Mouse (Mus musculus) CH12F3 (cell line): ENCODE results near the gene Slc7a9.

ENCODE experiments used
- in situ Hi-C: fragments of 300-500 bp; cut with MboI; formaldehyde crosslinking; loops from 2 replicates; pipeline ENCODE4 v1.14.3; 2020; ENCODE audit warnings: low sequenced_read_pairs

The Slc7a9 gene

GRCm38 (mm10) chr7:35447996-35448846, at the start of gene Slc7a9:
Slc7a9 (plus strand) TSS chr7:35448796.
- in situ Hi-C loops = no loop called here

- in situ Hi-C loops = no loop called here
Observed at GRCm38 (mm10) chr7:35401169-35401568, 47.4 kb upstream of the Slc7a9 start.

DNA sequence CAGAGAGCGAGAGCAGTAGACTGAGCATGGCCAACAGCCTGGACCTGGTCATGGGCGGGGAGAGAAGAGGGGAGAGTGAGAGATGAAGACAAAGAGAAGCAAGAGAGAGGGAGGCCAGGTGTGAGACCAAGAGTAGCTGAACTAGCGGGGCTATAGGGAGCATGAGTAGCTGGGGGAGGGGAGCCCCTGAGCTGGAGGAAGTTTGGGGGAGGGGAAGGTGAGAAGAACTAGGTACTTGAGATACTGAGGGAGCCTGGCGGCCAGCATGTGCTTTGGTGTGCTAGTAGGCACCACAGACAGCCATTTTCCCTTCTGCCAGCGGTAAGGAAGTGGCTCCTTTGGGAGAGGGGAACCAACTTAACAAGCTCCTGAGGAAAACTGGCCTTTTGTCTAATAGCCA, 33.4 kb upstream of the Slc7a9 start:
- in situ Hi-C loops = no loop called here

GRCm38 (mm10) chr7:35415801-35416653, 32.6 kb upstream of the Slc7a9 start:
- in situ Hi-C loops = no loop called here

DNA sequence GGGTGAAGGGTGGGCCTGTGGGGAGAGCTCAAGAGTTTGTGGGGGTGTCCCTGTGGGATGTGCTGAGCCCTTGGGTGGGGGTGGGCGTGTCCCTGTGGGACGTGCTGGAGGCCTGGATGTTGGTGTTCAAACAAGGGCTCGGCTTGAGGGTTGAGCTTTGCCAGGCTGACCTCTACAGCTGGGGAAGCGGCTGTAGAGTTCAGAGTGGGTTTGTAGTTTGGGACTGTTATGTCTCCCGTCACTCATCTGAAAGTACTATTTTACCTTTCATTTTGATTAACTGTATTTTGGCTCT, 32.0 kb upstream of the Slc7a9 start:
- in situ Hi-C loops = no loop called here

DNA sequence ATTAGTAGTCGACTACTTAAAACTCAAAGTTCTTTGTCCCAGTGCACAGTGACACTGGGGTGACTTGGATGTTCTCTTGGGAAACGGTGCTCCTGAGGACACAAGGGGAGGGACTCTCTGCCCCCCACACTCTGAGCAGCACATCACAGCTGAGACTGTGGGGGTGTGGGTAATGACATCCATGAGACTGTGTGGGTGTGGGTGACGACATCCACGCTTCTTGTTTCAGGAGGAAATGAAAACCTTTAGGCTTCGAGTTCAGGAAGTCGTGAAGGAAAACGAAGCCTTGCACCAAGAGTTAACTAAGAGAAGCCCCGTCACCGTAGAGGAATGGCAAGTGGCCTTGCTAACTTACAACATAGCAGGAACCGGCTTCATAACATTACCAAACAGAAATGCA, 25.5 kb upstream of the Slc7a9 start:
- in situ Hi-C loops = no loop called here

- in situ Hi-C loops = no loop called here
Observed at GRCm38 (mm10) chr7:35428146-35428545, 20.4 kb upstream of the Slc7a9 start.

DNA sequence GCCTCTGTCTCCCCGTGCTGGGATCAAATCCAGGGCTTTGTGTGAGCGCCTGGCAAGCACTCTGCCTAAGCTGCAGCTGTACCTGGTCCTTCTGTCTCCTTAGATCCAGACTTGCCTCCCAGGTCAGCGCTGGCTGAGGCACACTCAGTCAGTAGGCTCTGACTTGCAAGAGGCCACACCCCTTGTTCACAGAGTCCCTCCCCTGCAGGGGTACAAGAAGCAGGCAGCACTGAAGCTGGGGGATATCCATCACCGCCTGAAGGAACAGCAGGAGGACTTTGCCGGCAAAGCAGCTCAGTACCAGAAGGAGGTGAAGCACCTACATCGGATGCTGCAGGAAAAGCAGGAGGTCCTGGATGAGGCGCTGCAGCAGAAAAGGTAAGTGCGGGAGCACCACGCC, 13.3 kb upstream of the Slc7a9 start:
- in situ Hi-C loops = no loop called here

DNA sequence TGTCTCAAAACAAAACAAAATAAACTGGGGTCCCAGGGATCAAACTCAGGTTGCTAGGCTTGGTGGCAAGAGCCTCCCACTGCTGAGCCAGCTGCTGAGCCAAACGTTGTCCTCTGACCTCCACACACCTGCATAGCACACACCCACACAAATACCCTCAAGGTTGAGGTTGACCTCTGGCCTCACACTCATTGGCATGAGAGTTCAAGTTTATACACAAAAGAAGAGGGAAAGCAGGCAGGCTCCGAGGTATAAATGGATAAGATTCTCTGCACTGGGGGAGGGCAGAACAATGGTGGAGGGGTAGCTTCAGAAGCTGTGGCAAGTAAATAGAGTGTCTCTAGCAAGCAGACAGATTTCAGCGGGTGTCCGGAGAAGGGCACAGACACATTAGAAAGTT, 1.1 kb upstream of the Slc7a9 start:
- in situ Hi-C loops = no loop called here

GRCm38 (mm10) chr7:35448867-35449266, 271 bp downstream of the Slc7a9 start:
- in situ Hi-C loops = no loop called here

GRCm38 (mm10) chr7:35456091-35456814, 7.7 kb downstream of the Slc7a9 start:
- in situ Hi-C loops = no loop called here

DNA sequence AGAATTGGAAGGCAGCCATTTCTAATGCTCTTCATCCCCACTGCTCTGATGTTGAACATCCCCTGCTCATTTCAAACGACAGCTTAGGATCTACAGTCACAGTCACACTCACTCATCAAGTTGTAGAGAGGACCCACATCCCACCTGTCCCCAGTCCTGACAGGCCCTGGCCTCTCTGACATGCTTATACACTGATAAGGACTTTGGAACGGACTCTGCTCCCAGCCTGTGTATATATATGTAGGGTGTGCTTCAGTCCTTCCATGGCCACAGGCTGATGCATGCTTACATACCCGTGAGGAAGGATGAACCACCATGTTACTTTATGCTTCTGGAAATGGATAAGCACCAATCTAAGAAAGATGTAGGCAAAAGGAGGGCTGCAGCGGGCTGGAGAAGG, 12.4 kb downstream of the Slc7a9 start:
- in situ Hi-C loops = no loop called here

DNA sequence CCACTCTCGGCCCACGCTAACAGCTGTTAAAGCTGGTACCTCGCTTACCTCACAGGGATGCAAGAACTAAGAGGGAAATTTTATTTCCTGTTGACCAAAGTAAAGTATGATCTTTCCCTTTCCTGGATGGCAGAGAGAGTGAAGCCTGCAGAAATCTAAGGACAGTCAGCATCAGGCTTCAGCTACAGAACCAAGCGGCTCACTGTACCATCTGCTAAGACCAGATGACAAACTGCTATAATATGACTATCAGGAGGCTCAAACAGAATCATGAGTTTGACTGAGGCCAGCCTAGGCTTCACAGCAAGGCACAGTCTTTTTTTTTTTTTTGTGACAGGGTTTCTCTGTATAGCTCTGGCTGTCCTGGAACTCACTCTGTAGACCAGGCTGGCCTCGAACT, 16.4 kb downstream of the Slc7a9 start:
- in situ Hi-C loops = no loop called here

- in situ Hi-C loops = no loop called here
Observed at GRCm38 (mm10) chr7:35467856-35468255, 19.3 kb downstream of the Slc7a9 start.

- in situ Hi-C loops = no loop called here
Observed at GRCm38 (mm10) chr7:35470794-35471193, 22.2 kb downstream of the Slc7a9 start.

DNA sequence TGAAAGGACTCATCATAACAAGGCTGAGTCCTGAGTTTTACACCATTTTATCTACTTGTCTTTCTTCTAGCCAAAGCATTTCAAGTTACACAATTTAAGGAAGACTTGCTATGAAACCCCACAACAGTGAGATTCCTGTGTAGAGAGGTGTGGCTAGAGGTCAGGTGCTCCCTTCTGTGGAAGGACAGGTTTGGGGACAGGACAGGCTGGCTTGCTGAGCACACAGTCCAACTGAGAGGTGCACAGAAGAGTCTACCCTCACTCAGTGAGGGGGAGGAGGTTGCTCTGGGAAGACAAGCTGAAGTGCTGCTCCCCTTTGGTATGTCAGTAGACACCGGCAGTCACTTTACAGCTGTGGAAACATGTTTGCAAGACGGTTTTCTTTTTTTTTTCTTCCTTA, 27.9 kb downstream of the Slc7a9 start:
- in situ Hi-C loops = no loop called here

GRCm38 (mm10) chr7:35485126-35485525, 36.5 kb downstream of the Slc7a9 start:
- in situ Hi-C loops = no loop called here

DNA sequence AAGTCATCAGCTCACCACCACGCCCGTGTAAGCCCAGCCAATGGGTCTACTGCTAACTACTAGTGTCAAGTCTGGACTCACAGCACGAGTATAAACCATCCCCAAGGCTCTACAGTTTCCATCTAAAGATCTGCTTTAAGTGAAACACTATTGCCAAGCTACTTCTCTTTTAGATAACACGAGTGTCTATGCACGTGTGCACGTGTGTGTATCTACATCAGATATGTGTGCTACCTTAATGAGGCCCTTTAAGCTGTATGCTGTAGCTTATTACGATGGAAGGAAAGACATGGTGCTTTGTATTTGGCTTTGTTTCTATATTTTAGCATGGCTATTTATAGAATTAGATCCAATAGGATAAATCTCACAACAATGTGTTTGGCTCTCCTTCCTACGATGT, 38.0 kb downstream of the Slc7a9 start:
- in situ Hi-C loops = no loop called here

- in situ Hi-C loops = no loop called here
Observed at GRCm38 (mm10) chr7:35490186-35490585, 41.6 kb downstream of the Slc7a9 start.

DNA sequence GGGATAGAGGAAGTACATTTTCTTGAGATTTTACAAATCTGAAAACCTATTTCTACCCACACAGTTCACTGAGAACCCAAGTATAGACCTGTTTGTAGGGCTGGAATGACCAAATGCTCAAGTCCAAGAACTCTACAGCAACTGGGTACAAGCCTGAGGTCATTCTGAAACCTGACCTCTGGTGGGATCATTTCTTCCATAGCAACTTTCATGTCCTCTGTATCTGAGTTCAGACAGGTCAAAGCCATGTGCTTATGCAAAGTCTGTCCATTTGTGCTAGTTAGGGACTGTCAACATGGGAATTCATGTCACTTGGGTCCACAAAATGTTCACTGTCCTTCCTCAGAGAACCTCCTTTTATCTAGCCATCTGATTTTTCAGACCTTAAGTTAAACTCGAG, 42.4 kb downstream of the Slc7a9 start:
- in situ Hi-C loops = no loop called here

- in situ Hi-C loops = no loop called here
Observed at GRCm38 (mm10) chr7:35497516-35497915, 48.9 kb downstream of the Slc7a9 start.

- in situ Hi-C loops = no loop called here
Observed at GRCm38 (mm10) chr7:35501995-35502394, 53.4 kb downstream of the Slc7a9 start.
